Mouse (Mus musculus) left cerebral cortex, postnatal 10 days (tissue): ENCODE measurements around the gene Pgc. TPM values are rescaled to one million over a fixed set of nuclear protein-coding genes. Genes with fewer than 3 reads are reported as not detected.
A peak's percentile ranks its signal among the peaks of the same experiment; 100 is the strongest.

ENCODE experiments used
- DNase-seq, 2 experiments: peaks; one replicate each; pipeline ENCODE4 v3.0.0; 2021 to 2022; ENCODE audit warnings: low spot score in 2 of 2, mixed read lengths in 1 of 2; ENCODE audit errors: extremely low spot score in 1 of 2
- intact Hi-C: fragments of 180-260 bp; cut with DNase I; formaldehyde crosslinking; loops from one replicate; pipeline ENCODE4 v1.15.1; 2025
- total RNA-seq, 2 experiments: library from RNA; stranded (reverse); gene quantifications; 2 replicates each; pipeline ENCODE4 v1.2.3; 2021

Pgc gene
- total RNA-seq: not detected

DNA sequence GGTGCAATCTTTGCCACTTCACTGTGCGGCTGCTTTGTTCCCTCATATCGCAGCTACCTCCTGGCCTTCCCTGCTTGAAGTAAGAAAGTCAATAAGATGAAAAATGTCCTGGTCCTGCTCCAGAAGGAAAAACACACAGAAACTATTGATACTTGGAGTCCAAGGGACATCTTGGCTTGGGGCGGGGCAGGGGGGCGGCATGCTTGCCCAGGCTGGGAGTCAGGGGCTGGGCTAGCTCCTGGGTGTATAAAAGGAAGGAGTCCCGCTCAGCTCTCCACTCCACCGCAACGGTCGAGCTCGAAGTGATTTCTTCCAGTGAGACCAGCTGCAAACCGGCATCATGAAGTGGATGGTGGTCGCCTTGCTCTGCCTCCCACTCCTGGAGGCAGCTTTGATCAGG is at the start of gene Pgc:
TSS of gene Pgc (plus strand) at position 277 of the 400 bp plus-strand sequence.
- intact Hi-C loops: no loop called here
- no peak for DNase-seq

DNA sequence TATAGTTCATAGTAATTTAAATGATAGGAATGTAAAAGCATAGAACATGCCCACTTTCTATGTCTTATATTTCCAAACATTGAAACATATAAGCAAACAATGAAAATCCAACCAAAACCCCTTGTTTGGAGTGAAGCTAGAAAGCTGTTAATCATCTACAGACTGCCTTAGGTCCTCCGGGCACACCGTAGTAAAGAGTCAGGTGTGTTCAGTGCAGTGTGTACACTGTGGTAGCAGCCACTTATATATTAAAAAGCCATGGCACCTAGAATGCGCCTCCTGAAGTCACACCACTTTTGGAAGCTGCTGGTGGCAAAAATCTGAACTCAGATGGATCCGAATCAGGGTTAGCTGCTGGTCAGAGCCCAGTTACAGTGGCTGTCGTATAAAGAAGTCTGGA is 48.4 kb upstream of the Pgc start:
- intact Hi-C loops: loop anchor here (5.0 kb wide), 1 partner anchor 166 kb away; no protein-coding TSS in a partner anchor

DNA sequence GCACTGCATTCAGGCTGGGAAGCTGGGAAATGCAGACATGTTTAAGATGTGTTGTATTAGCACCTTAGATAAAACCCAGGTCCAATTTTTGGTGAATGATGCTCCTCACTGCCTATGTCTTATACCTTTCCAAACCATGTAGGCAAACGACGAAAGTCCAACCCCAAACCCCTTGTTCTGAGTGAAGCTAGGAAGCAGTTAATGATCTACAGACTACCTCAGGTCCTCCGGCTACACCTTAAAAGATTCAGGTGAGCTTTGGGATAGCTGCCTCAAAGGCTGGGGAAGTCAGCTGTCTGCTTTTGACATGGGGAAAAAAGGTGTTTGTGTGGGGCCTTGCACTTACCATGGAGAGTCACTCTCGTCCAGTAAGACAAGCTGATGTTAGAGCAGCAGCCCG is 47.9 kb upstream of the Pgc start:
- intact Hi-C loops: loop anchor here (5.0 kb wide), 1 partner anchor 166 kb away; no protein-coding TSS in a partner anchor
- no peak for DNase-seq

More for the DNA sequence above, 48.4 kb upstream of the Pgc start:
- no peak for DNase-seq

DNA sequence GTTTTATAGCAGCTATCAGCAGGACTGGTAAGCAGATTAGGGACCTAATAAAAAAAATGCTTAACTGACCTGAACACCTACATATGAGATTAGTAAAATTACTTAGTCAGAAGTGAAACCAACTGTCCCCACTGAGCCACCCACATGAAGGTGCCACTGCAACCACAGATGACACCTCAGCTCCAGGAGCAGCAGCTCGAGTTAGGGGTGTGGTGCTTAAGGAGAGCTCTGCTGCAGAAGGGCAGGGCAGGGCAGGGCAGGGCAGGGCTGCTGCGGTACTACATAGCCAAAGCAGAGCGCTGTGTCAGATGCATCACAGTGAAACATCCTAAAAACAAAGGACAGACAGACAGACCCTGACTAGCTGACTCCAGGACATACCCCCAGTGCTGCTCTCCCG is 43.8 kb upstream of the Pgc start:
- intact Hi-C loops: no loop called here
- DNase-seq: no peak

DNA sequence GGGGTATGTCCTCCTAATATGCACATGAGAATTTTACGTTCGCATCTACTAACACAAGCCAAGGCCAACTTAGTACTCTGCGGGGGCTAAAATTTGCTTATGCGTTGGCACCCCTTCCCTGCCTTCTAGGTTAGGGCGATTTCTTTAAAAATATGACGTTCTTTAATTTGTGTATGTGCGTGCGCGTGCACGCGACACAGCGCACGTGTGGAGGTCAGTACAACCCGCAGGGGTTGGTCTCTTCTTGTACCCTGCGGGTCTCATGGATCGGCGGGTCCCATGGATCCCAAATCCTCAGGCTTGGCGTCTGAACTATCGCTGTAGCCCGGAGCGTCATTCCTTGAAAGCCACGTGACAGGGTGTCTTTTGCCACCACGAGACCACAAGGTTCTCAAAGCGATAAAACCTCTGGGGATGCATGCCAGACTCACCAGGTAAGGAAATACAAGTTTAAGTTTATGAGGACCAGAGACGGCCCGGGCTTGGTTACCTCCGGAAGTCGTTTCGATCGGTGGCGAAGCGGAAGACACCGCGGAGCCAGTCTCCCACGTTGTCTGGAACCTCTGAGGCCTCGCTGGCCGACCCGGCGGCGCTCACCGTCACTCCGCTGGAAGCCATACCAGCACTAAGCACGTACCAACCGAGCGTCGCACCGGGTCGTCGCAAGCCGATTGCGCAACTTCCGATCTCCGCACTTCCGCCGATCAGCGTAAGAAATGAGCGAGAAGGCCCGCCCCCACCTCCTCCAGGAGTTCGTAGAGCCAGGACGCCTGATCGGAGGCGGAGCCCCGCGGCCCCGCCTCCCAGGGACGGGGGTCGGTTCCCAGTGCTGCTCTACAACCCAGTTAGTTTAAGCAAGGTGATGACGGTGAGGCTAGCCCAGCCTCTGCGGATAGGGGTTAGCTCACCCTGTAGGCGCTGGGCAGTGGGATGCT is 39.0 kb upstream of the Pgc start:
- DNase-seq: peak; percentile 95 to 98
- intact Hi-C loops: no loop called here

DNA sequence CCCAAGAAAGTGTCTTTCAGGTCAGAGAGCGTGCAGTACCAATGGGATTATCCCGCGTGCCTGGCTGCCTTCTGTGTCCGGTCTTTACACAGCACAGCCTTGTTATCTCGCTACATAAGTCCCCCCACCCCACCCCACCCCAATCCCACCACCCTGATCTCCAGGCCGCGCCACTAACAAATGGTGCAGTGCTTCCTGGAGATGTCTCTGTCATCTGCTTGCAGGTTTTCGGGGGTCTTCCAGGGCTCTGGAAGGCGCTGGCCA is 38.4 kb upstream of the Pgc start, which contains the start of gene Tomm6:
TSS of gene Tomm6 (minus strand) at position 43 of the 264 bp plus-strand sequence.
- DNase-seq: no peak
- intact Hi-C loops: no loop called here

DNA sequence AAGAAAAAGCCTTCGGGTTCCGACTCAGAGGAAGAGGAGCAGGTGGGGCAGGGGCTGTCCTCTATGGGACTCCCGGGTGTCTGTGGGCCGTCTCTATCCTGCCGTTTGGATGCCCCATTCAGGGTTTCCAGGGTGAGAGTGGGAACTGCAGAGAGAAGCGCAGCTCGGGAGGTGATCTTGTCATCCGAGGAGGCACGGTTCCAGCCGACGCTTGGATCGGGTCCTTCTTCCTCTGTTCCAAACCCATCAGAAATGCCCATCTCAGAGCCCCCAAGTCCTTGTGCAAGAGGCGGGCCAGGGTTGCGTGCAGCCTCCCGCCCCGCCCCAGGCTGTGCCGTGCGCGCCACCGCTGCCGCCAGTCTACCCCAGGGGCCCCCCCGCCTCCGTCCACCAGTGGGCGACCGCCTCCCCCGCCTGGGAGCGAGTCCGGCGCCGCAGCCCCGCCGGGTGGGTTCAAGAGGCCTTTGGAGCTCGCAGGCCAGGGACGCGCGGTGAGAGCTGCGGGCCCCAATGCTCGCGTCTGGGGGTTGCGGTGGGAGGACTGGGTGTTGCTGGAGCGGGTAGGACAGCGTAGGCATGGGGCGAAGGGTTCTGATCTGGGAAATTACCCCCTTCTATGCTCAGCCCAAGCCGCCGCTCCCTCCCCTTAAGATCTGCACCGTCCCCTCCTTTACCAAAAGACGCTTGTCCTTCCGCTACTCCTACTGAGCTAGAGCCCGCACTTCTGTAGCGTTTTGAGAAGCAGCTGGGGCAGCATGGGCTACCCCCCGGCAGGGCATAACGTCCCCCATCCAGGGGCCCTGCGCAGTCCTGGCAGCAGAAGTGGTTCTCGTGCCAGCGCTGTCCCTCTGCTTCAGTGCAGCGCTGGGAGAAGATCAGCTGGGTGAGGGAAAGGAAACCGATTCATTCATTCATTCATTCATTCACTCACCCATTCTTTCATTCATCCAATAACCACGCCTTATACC is 37.8 kb upstream of the Pgc start, which contains the start of gene Frs3:
TSS of gene Frs3 (plus strand) at position 423 of the 968 bp plus-strand sequence.
- intact Hi-C loops: no loop called here
- DNase-seq: peak; percentile 58 to 93

DNA sequence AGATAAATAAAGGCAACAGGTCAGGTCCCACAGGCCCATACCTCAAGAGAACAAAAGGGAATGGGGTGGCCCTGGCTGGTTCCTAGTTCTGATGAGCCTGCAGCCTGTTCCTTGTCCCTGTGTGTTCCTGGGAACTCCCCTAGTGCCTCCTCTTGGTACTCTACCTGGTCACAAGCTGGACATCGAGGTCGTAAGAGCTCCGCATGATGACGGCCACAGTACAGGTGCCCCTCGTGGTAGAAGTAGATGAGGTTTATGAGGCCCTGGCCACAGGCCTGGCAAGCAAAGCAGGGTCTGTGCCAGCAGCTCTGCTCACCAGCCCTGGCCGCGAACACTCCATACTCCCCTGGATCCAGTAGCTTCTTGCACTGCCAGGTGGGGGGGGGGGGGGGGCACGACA is 36.7 kb upstream of the Pgc start:
- intact Hi-C loops: no loop called here
- no peak for DNase-seq

DNA sequence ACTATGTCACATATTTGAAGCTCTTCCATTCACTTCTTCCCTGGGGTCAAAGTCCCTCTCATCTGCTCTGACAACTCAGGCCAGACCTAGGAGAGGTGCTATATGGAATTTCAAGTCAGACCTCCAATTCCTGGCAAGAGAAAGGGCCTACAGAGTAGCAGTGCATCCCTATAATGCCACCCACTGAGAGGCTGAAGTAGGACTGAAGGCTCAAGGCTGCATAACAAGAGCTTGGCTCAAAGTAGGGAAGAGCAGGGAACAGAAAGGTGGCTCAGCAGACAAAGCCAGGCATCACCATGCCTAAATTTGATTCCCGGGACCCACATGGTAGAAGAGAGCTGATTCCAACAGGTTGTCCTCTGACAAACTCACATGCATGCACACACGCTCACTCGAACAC is 35.0 kb upstream of the Pgc start:
- intact Hi-C loops: no loop called here
- no peak for DNase-seq

DNA sequence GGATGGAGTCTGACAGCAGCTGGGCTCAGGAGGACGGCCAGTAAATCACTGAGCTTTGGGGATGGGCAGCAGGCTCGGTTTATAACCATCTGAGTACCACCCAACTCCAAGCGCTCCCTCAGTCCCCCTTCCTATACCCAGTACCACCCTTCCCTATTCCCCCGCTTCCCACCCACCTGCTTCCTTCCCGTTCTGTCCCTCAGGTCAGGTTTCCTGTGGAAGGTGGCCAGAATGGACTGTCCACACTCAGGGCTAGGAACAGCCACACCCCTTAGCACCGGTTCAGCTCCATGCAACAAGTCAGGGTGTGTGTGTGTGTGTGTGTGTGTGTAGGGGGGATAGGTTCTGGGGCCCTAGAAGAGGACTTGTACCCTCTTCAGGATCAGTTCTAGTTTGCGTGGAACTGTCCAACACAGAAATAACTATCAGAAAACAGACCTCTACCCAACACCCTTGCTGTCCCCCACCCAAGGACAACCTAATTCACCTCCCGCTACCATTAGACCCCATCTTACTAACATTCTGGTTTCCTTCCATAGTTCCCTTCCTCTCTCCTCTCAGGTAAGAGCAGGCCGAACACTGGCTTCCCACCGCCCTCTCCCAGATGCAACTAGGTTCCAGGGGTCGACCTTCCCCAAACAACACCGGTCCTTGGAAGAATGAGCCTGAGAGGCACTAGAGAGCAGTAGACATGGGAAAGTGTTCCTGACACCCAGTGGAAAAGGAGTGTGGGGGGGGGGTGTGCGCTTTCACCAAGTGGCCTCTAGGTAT is 32.8 kb upstream of the Pgc start:
- intact Hi-C loops: no loop called here
- DNase-seq: peak in 1 of 2 experiments; percentile 49

DNA sequence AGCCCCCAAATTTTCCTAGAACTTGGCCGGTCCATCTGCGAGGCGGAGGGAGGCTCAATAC is 32.4 kb upstream of the Pgc start, which contains the start of gene Gm21981:
TSS of gene Gm21981 (minus strand) at position 14 of the 61 bp plus-strand sequence.
- intact Hi-C loops: no loop called here
- DNase-seq: no peak

DNA sequence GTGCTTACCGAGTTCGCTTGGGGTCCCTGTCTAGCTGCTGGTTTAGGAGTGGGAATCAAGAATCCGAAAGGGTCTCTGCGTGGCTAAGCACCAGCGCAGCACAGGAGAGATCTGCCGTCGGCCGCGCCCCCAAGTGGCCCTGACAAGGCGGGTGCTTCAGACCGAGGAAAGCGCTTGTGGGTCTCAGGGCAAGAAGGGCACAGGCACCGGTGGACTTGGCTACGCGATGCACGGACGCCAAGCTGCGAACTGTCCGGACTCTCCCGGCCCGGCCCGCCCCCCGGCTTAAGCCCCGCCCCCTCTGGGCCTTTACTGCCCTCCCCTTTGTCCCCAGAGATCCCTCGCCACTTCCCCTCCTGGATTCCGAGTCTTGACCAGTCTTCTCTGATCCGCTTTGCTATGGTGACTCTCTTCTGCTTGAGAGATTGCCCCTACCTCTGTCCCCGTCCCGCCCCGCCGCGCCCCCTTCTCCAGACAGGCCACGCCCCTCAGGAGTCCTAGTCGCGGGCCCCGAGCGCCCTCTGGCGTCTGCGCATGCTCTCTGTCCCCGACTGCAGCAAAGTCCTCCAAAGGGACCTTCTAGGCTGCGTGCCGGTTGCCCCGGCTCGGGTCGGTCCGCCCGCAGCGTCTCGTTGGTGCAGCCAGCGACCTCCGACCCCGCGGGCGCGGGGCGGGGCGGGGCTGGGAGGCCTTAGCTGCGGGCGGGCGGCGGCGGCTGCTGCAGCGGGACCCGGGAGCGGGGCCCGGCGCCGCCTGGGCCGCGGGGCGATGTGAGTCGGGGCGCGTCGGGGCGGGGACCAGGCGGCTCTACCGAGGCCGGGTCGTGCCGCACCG is 31.9 kb upstream of the Pgc start, which contains the start of gene Prickle4:
TSS of gene Prickle4 (minus strand) at position 234 of the 834 bp plus-strand sequence.
- peak; percentile 95 to 99 for DNase-seq
- intact Hi-C loops: no loop called here

DNA sequence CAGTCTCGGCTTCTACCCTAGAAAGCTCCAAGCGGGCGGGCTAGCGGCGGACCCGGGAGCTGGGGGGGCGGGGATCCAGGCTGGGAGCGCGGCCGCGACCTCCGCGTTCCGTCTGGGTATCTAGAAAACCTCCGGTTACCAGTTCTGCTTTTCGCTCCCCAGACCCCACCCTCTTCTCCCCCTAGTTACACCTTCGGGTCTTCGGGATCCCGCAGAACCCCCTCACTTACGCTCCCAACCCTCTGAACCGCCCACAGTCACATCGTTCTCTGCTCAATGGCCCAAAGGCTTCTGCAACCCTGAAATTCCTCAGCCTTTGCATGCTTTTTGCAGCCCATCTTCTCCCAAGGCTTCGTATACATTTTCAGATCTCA is 31.3 kb upstream of the Pgc start:
- intact Hi-C loops: no loop called here
- DNase-seq: no peak

DNA sequence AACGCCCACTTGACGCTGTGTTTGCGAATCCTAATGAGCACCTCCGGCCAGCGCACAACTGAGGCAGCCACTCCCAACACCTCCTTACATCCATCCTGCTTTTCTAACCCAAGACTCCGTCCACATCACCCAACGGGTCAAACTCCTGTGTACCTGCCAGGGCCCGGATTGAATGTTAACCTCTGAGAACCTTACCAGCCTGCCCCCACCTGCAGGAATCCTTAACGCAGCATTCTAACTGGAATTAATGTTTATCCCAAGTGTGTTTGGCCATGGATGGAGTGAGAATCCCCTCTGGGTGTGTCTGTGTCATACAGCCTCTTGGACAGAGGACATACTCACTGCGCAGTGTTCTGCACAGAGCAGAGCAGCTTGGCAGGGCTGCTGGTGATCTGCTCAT is 28.5 kb upstream of the Pgc start:
- intact Hi-C loops: no loop called here
- no peak for DNase-seq

DNA sequence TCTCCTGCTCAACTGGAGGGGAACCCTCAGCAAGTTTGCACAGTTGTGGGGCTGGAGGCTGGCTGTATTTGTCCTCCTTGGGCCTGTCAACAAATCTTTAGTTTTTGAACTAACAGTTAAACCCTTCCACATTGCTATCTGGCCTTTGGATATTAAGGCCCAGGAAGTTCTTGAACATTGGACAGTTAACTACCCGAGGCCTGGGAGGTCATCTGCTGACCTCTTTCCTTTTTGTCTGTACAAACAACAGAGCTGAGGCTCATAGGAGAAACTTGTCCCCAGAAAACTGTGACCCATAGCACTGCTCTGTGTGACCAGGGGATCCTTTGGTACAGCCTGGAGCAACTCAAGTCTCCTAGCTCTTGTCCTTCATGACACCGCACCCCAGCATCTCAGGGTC is 27.6 kb upstream of the Pgc start:
- intact Hi-C loops: no loop called here
- no peak for DNase-seq

DNA sequence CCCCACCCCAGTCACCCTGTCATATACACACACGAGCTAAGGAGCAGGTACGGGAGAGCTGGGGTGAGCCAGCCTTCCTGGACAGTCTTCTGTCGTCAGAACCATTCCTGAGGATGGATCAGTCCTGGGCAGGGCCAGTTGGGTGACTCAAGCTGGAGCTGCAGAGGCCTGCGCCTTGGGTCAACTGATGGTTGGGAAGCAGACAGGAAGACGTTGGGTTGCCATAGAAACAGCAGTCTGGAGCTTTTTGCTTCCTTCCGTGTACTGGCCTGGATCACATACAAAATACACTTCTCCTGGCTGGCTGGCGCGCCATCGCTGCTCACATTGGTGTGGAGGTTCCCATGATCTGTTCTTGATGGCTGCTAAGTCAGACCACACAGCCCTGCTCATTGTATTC is 24.8 kb upstream of the Pgc start:
- no peak for DNase-seq
- intact Hi-C loops: no loop called here

DNA sequence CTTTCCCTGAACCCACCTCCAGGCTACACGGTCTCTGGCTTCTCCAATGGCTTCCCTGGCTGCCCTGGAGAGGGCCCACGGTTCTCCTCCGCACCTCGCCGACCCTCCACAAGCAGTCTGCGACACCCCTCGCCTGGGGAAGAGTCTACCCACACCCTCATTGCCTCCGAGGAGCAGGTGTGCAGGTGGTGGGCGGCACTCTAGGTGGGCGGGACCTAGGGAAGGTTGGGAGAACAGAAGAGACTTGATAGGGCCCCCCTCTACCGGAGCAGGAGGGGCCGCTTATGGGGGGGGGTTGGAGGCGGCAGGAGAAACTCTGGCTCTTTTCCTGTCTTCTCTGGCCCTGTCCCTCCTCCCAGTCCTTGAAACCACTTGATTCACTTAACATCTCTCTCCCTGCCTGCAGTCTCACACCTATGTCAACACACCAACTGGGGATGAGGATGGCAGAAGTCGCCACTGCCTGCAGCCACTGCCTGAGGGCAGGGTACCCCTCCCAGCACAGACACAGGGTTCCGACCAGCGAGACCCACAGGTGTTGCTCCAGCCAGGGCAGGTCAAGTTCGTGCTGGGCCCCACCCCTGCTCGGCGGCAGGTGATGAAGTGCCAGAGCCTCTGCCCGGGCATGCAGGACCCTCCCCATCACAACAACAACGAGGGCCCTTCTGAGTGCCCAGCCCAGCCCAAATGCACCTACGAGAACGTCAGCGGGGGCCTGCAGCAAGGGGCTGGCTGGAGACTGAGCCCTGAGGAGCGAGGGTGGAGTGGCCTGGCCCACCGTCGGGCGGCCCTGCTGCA is 23.9 kb upstream of the Pgc start:
- intact Hi-C loops: no loop called here

DNA sequence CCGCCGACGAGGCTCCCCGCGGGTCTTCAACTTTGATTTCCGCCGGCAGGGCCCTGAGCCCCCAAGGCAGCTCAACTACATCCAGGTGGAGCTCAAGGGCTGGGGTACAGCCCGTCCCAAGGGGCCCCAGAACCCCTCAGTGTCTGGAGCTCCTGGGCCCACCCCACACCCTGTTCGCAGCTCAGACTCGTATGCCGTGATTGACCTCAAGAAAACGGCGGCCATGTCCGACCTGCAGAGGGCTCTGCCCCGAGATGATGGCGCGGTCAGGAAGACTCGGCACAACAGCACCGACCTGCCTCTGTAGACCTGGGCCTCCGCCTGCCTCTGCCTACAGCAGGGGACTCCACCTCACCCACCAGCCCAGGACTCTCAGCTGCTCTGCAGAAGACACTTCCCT is 23.1 kb upstream of the Pgc start:
- intact Hi-C loops: no loop called here
- no peak for DNase-seq

More for the DNA sequence above, 23.9 kb upstream of the Pgc start:
- DNase-seq: peak in 1 of 2 experiments; percentile 40
